Mouse (Mus musculus) lung, postnatal 25 days (tissue): Measurements from ENCODE around the gene Eya4.

ENCODE experiments used
- DNase-seq: peaks from one replicate; pipeline ENCODE4 v3.0.0; 2022; ENCODE audit warnings: low spot score

Gene Eya4

DNA sequence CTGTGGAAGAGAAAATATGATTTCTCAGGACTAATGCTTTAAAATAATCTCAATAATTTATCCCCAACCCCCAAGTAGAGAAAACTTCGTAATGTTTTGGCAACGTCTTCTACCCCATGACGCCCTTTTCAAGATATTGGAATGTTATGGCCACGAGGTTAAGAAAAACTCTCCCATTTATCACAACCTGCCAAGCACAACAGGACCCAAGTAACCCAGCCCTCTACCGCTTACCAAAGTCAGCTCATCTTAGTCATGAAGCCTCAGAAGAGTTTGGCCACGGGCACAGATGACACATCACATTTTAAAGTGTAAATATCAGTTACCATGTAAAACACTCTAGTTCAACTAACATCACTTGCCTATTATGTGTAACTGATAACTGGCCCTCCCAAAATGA is 117.2 kb downstream of the Eya4 start:
- no peak for DNase-seq

DNA sequence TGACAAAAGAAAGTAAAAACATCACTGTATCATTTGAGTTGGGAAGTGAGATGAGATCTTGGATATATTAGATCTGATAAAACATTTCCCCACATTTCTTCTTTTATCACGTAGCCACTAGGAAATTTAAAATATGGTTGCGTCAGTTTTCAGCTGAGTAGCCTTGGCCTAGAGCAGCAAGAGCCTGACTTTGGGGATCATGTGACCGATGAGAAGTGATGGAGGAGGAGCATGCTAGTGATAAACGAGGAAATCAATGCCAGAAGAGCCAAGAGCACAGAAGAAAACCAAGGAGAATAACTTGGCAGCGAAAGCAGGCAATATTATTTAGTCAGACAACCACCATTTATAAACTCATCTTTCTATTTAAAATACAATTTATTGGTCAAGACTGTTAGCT is 119.7 kb downstream of the Eya4 start:
- no peak for DNase-seq

DNA sequence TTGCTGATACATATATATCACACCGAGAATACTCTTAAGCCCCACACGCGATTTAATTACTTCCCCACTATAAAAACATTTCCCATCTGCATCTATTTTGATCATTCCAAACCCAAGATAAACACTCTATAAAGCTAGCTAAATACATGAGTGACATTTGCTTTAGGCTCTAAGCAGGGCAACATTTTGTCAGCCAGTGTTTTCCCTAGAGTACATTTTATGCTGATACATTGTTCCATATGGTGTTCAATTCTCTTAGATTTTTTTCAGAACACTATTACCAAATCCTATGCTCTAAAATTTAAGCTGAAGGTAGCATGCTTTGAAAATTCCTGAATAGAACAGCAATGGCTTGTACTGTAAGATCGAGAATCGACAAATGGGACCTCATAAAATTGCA is 127.2 kb downstream of the Eya4 start:
- no peak for DNase-seq

DNA sequence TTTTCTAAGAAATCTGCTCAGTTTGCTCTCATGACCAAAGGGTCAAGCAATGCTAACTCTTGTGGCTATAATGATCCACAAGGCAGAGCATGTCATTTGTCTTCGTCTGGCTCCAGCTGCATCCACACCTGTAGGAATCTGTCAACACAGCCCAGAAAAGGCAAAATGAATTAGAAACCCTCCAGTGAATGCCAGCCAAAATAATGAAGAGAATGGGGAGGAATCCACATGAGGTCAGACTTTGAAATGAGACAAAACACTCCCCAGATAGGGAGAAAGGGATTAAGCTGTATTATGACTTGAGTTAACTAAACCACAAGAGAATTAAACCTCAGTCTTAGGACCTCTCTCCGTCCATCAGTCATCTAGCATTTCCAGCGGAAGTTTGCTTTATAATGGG is 130.2 kb downstream of the Eya4 start:
- no peak for DNase-seq

DNA sequence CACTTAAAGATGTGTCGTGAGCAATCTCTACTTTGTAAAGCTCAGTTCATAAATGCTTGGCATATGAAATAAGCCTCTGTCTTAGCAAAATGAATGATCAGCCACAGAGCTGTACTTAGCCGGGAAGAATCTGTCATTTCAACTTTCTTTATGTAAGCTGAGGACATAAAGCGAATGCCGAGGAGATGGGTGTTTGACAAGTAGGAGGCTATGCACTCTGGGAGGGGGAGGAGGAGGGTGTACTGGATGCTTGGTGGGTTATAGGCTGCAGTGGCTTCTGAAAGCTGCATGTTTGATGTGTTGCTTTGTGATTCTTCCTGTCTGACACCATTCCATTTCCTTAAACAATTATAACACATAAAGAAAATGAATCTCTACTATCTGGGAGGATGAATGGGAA is 133.8 kb downstream of the Eya4 start:
- DNase-seq: no peak

DNA sequence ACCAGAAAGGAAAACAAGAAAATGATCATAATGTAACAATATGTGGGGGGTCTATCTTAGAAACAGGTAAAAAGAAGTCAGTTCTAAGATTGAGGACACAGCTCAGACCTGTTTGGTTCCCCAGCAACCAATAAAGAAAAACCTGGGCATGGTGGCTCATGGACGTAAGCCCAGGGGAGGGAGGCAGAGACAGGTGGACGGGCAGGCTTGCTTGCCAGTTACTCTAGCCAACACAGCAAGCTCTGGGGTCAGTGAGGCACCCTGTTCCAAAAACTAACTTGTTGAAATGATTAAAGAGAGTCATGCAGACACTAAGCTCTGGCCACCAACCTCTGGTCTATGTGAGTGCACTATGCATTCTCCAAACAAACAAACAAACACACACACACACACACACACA is 139.2 kb downstream of the Eya4 start:
- no peak for DNase-seq

DNA sequence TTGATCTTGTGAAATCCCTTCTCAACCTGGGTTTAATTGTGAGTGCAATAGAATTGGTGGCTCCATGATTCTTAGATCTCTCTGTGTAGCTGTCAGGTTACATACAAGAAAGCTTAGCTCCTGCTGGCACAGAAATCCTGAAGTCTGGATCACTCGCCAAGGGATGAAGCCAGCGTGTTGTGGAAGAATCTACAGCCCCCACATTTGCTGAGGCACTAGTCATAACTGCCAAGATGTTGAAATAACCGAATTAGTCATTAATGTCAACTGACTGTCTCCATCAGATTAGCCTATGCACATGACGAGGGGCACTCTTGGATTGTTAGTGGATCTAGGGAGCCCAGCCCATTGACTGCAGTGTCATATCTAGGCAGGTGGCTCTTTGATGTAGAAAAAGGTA is 146.7 kb downstream of the Eya4 start:
- no peak for DNase-seq

DNA sequence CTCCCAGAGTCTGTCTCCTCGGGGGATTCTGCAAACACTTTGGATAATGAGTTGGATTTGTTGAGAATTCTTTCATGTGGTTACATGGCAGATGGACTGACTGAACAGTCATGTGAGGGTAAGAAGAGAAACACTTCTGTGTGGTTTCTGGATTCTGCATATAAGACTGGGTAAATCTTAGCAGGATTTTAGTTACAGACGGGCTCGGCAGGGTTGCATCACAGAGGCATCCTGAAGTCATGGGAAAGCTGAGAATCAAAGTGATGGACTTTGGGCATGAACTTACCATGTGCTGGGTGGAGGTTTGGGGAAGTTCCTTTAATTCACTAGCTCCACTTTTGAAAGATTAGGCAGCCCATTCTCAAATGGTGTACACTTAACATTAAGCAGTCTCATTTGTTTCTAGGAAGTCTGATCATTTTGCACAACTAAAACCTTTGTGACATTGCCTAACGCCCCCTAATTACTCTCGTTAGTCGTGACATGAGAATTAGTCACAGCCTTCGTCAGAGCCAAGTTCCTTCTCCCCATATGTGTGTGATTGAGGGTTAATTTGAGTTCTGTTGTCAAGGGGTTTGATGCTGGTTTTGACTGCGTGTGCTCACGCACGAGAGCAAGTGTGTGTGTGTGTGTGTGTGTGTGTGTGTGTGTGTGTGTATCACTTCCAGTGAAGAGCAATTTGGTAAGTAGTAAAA is 147.3 kb downstream of the Eya4 start:
- no peak for DNase-seq

DNA sequence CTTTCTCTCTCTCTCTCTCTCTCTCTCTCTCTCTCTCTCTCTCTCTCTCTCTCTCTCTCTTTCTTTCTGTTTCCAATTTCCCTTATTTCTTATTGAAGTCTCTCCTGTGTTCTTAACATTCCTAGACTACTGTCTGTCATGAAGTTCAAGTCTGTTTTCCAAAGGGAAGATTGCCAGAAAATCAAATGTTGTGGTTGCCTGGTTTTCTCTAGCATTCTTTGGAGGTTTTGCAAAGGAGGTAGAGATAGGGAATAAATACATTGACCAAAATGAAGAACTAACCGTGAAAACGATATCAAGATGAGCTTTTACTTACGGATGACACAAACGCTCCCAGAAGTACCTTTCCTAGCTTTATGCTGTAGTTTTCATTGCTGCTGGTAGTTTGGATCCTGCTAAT is 148.0 kb downstream of the Eya4 start:
- DNase-seq: no peak

DNA sequence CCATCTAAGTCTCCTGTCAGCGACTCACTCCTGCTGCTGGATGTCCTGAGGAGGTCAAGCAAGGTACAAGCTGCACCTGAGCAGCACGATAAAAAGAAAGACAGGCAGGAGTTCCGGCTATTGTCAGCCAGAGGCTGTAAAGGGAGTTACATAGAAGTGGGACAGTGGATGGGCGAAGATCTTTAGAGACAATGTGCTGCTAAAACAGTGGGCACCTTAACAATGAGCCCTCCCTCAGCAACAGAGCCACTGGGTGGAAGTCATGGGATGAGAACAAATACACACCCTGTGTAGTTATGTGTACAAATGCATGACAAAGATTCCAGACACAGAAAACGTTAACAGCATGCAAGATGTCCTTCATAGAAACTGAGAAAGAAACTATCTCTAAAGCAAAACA is 152.3 kb downstream of the Eya4 start:
- DNase-seq: no peak

DNA sequence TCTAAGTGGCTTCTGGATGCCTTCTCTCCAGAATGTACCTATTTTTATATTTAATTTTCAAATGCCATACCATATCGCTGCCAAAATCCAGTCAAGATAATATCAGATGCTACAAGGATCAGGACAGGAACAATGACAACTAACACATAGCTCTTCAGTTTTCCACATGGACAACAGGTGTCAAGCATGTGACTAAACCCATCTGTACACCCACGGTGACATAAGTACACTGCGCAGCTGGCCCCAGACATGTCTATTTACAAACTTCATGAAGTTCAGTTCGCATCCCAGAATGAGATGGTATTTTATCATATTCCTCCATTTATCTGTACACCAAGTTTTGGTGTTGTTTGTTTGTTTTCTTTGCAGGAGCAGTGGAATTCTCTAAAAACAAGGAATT is 154.2 kb downstream of the Eya4 start:
- no peak for DNase-seq

DNA sequence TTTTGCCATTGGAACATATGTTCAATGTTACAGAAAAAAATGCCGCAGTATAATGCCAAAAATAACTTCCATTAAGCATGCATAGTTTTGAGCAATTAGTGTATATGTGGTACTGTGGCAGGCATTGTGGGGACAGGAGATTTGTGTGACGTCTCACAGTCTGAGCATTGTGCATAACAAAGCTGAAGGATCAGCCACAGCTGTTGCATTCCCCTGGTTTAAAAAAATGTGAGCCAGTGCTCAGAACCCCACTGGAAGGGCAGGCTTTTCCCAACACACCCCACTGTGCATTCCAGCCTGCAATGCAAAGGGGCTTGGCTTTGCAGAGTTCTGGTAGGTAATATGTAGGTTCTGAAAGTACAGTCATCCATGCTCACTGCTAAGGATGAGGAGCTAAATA is 155.2 kb downstream of the Eya4 start:
- DNase-seq: no peak

DNA sequence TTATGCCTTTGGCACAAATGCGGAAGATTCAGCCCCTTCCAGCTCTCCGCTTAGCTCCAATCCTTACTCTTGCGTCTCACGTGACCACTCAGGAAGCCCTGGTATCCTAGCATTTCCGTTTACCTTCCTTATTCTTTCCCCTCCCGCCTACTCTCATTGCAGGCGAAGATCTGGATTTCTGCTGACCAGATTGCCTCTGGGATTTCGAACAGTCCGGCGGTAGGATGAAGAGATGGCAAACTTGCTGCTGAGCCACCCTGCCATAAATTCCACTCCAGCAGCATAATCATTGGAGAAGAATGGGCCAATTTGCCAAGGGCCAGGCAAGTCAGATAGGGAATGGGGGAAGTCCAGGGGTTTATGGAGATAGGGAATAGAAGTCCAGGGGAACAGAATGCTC is 160.8 kb downstream of the Eya4 start:
- no peak for DNase-seq

DNA sequence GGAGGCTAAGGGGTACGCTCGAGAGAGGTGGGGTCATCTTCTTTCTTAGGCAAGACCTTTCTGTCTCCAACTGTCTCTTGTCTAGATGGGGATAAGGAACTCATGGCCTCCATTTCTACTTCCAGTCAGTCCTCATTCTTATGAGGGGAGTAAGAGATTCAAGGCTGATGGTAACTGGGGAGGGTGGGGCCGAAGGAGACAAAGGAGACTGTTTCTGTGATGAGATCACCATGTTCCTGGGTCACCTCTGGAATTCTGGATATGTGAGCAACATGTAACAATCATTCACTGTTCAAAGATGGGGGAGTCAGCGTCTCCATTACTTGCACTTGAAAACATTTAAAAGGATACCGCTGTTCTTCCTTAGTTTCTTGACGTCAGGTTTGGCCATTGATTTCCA is 165.2 kb downstream of the Eya4 start:
- DNase-seq: no peak

DNA sequence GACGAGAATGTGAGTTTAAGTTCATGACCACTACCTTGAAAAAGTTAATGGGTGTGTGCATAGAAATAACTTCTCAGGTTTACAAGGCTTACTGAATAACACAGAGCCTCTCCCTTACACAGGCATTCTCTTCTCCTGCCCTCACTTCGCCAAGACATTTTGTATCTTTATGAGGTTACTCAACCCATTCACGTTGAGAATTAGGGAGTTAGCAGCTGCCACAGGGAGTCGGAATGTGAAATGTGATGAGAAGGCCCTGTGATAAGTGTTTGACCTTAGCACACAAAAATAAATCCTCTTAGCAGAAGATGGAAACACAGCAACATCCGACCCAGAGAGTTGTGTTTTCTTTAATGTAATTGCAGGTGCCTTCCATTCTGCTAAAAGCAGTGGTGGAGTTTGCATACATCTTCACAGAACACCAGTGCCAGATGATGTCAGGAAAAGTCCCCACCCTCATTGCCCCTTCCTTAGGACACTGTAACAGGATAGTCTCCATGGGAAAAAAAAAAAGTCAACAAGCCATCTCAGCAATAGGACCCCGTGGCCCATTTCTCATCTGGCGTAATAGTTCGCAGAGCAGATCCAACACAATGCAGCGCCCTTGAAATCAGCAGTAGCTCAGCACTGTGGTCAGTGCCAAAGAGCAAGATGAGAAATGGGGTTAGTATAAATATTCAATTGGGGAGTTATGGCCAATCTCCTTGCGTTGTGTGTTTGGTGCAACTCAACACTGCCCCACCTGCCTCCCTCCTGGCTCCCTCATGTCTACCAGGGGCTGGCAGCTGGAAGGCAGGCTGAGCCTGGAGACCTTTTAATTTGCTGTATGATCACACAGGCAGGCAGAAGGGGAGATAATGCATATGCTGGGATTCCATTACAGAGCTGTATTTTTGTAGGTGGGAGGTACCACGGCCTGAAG is 168.8 kb downstream of the Eya4 start:
- no peak for DNase-seq

DNA sequence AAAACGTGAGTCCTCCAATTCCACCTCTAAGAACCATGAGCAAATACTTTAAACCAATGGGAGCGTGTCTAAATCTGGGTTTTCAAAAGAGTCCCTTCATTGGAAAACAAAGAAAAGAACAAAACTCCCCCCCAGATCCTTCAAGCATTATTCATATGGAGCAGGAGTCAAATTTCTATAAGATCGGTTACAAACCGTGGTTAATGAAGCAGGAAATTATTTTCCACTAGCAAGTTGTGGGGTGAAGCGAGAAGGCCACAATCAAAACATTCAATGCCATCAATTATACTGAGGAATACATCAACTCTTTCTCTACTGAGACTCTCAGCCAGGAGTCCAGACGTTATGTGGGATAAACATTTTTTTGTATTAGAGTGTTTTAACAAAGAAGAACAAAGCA is 171.3 kb downstream of the Eya4 start:
- DNase-seq: no peak

DNA sequence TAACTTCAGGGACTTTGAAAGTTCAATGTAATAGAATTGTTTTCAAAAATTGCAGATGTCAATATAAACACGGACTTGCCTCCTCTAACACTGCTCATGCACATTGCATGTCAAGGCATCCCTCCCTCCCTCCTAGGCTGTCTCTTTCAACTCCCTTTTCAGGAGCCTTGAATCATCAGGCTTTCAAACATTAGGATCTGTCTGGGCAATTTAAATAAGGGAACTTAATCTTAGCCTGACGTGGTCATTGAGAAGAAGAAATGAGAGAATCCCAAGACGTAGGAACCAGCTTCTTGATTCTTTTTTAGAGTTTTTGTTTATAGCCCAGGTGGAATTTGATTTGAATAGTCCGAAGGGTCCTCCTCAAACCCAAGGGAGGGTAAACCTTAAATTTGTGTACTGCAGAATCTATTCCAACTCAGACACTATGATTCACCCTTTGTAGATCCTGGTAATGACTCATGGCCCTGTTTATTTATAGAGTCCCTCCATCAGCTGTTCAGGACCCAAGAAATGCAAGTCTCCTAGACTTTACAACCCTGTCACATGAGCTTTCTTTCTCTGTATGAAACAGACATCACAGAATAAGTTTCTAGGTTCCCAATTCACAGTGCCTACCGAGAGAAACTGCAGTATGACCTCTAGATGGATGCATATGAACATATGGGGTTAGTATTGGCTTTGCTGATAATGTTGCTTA is 173.1 kb downstream of the Eya4 start:
- no peak for DNase-seq

DNA sequence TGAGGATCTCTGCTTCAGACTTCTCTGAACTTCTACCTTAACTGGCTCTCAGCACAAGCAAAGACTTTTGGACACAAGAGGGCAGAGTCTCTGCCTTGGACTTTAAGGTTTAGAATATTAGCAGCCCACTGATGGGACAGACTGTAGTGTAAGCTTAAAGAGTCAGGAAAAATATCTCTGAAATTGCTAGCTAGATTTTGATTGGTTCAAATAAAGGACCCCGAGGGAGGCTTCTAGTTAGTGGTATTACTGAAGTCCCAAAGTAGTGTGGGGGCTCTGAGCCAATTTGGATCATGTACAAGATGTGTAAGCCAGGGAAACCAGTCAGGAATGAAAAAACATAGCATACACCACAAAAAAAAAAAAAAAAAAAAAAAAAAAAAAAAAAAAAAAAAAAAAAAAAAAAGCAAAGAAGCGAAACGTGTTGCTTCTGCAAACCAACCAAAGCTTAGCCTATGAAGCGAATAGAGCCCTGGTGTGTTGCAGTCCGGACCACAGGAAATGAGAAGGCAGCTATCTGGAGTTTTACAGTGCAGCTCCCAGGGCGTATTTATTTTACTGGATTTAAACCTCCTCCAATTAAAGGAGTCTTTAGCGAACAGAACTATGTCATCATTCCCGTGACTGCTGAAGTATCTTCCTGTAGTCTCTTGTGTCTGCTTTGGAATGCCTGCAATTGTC is 173.8 kb downstream of the Eya4 start:
- no peak for DNase-seq

DNA sequence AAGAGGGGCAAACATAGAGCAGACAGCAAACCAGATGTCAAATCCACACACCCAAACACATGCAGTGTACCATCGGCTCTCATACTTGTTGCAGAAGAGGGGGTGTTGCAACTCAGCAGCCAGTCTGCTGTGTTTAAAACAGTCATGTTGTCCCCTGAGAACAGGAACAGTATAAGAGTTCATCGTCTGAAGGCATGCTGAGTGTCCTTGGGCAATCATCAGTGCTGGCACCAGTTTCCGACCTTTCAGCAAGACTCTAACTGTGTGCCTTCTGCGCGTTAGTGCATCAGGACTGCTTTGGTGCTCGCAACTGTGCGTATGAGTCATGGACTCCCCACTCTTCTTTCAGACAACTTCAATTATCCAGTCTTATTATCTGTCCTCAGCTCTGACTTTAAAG is 179.0 kb downstream of the Eya4 start:
- no peak for DNase-seq

DNA sequence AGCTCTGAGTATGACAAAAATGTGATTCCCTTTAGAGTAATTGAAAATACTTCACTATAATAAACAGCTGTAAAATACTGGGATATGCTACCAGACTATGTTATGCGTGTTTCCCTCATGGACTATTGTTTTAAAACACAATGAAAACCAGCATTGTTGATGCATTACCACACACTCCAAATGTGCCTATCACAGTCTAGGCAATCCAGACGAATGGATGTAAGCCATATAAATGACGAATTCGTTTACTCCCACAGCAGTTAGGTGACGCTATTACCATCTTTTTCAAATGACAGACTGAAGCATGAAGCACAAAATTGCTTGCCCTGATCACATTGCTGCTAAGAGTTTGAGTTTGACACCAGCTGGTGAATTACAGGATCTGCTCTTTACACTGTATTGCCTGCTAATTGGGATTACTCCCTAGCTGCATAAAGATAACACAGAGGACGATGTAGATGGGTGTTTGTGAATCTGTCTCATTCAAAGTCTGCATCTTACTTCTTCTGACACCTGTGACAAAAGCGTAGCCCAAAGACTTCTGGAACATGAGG is 185.4 kb downstream of the Eya4 start:
- DNase-seq: no peak

DNA sequence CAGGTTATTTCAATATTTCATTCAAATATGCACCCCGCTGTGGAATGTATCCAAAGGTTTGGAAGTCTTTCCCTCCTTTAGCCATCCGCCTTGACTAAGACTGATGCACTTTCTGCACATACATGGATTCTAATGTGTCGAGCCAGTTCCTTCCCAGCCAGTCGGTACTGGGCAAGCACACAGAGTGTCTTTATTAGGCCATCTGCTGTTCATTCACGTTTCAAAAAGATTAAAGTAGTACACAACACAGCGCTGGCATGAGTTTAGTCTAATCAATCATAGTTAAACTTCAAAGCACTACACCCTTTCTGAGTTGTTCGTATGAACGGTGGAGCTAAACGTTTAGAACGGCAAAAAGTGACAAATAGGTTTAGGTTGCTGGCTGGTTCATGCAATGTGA is 190.7 kb downstream of the Eya4 start:
- no peak for DNase-seq

DNA sequence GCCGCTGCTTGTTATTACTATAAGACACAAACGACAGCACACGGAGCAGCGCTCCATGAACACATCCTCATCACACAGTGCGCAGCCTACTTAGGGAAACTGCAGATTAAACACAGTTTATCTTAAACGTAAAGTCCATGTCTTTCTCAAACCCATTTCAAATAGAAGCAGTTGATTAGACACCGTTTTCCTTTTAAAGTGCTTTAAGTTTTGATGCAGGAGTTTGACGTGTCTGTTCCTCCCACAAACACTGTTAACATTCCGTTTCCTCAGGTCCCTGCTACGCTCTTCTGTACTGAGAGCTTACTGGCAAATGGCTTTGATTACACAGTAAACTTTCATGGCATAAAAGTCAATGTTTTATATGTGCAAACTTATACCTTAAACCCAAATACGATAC is 191.4 kb downstream of the Eya4 start:
- DNase-seq: no peak
